Comparison of ENCODE assay signal across 17 mouse cellular contexts in genomic region chr9:59663957-59664356, GRCm38 (mm10). TPM values are rescaled to one million over a fixed set of nuclear protein-coding genes. Genes with fewer than 3 reads are reported as not detected.
A peak's percentile ranks its signal among the peaks of the same experiment; 100 is the strongest.
DNase-seq lines count a peak whose midpoint lies in the region; ATAC-seq lines count a peak whose summit lies in the region.
"Had no signal": no experiment of that assay in that cellular context is flagged by ENCODE, and none has a peak within 500 bp of the region (broad histone marks: within the 10 kb centered on the region; RNA-seq: fewer than 3 reads in every experiment).

No protein-coding gene starts in this region.

- H3K4me3 ChIP-seq in heart, embryonic 11.5 days (ENCODE audit: low read depth, low read length), result no peak overlapping the region
- H3K4me3 ChIP-seq in hindbrain, embryonic 12.5 days, result no peak overlapping the region
- H3K4me3 ChIP-seq: forebrain, embryonic 10.5 days had no signal

- no peak overlapping the region for H3K9ac ChIP-seq in heart, embryonic 11.5 days (ENCODE audit: low read depth, low read length)
- H3K9ac ChIP-seq in hindbrain, embryonic 12.5 days, result no peak overlapping the region

- peaks cover 38% of the 10 kb centered on the region for H3K36me3 ChIP-seq in heart, embryonic 11.5 days (ENCODE audit: control insufficient read depth, insufficient read depth, low read length)
- peaks cover 84% of the 10 kb centered on the region for H3K36me3 ChIP-seq in hindbrain, embryonic 12.5 days

- peaks cover 65% of the 10 kb centered on the region for H3K4me1 ChIP-seq in heart, embryonic 11.5 days (ENCODE audit: control insufficient read depth, insufficient read depth, low read length)
- peaks cover 47% of the 10 kb centered on the region for H3K4me1 ChIP-seq in hindbrain, embryonic 12.5 days

- no peaks in the 10 kb centered on the region for H3K27me3 ChIP-seq in heart, embryonic 11.5 days (ENCODE audit: control insufficient read depth, insufficient read depth, low read length)
- H3K27me3 ChIP-seq in hindbrain, embryonic 12.5 days, result no peaks in the 10 kb centered on the region

- no peak for DNase-seq in heart, adult 8-10 months (ENCODE audit: low spot score)
- peak; percentile 43 for DNase-seq in kidney, adult 18-20 months
- DNase-seq in kidney, postnatal 4 days, result no peak
- peak; percentile 16 for DNase-seq in R1 (ENCODE audit: low read depth, low spot score)
- peak; percentile 21 for DNase-seq in kidney, postnatal 10 days
- DNase-seq in right cerebral cortex, postnatal 10 days (ENCODE audit: low spot score in 2 of 2), result no peak
- DNase-seq: cerebellum, adult 18-20 months; liver; lung, adult 18-20 months; midbrain, embryonic 14.5 days; right cerebral cortex, postnatal 4 days; thymus, adult 2 months had no signal

- 42% methylated on average over 3 of the region's 3 CpGs for WGBS in heart, embryonic 11.5 days (ENCODE audit: insufficient replicate concordance)
- 62% methylated on average over 3 of the region's 3 CpGs for WGBS in hindbrain, embryonic 12.5 days

- peak overlapping the region; percentile 19; the same call in 1 of the 2 replicates for H3K4me2 ChIP-seq in heart, embryonic 11.5 days
- no peak overlapping the region for H3K4me2 ChIP-seq in hindbrain, embryonic 12.5 days (replicated peaks)

- no peak for ATAC-seq in heart, embryonic 11.5 days (replicated peaks; ENCODE audit: insufficient number of reproducible peaks, low FRiP score, low TSS enrichment)
- no peak for ATAC-seq in hindbrain, embryonic 12.5 days (ENCODE audit: low FRiP score)
- ATAC-seq: hindbrain, embryonic 16.5 days had no signal

- no peaks in the 10 kb centered on the region for H3K9me3 ChIP-seq in heart, embryonic 11.5 days (replicated peaks; ENCODE audit: control insufficient read depth, low read length)
- H3K9me3 ChIP-seq in hindbrain, embryonic 12.5 days (replicated peaks), result no peaks in the 10 kb centered on the region
- H3K9me3 ChIP-seq: forebrain, embryonic 10.5 days had no signal

- peak overlapping the region; percentile 58 for H3K27ac ChIP-seq in heart, embryonic 11.5 days (ENCODE audit: low read depth, low read length)
- H3K27ac ChIP-seq in hindbrain, embryonic 12.5 days, result no peak overlapping the region
- H3K27ac ChIP-seq: forebrain, embryonic 10.5 days; macrophage had no signal

RNA-seq across cellular contexts. Expression of gene Pkm, which starts 7.8 kb away (rescaled TPM):
- polyA plus RNA-seq in heart, embryonic 11.5 days (2014; fragmentation: Nextera tagmentation; extraction: Ambion mirVana), result 1,555 and 1,889 TPM in 2 replicates
- total RNA-seq in heart, adult 8-10 months (2022), result 1,000 to 10,000 TPM; 1,114 to 1,272 (median 1,167) TPM
- polyA plus RNA-seq in hindbrain, embryonic 12.5 days (2016; fragmentation: Nextera tagmentation; extraction: Ambion mirVana), result 1,402 and 1,486 TPM in 2 replicates

RNA-seq across cellular contexts. Expression of gene Gramd2, which starts 16.0 kb away (rescaled TPM):
- polyA plus RNA-seq in heart, embryonic 11.5 days (2014; fragmentation: Nextera tagmentation; extraction: Ambion mirVana), result 0.14 and 0.31 TPM in 2 replicates
- total RNA-seq in heart, adult 8-10 months (2022), result not detected
- polyA plus RNA-seq in hindbrain, embryonic 12.5 days (2016; fragmentation: Nextera tagmentation; extraction: Ambion mirVana), result 0.46 and 0.83 TPM in 2 replicates

RNA-seq across cellular contexts. Expression of gene Parp6, which starts 46.9 kb away (rescaled TPM):
- 19.2 and 21.7 TPM in 2 replicates for polyA plus RNA-seq in heart, embryonic 11.5 days (2014; fragmentation: Nextera tagmentation; extraction: Ambion mirVana)
- 10 to 100 TPM; 15.1 to 17.9 (median 15.8) TPM for total RNA-seq in heart, adult 8-10 months (2022)
- polyA plus RNA-seq in hindbrain, embryonic 12.5 days (2016; fragmentation: Nextera tagmentation; extraction: Ambion mirVana), result 127 TPM in 2 replicates

Comparison
In these comparisons a context has a peak if more than half of its experiments do, and no peak if none do; other contexts are left out.
1. DNase-seq: peak in kidney, adult 18-20 months (single experiment), R1 (single experiment) and kidney, postnatal 10 days (single experiment); none in heart, adult 8-10 months (single experiment), kidney, postnatal 4 days (0 of 2) and right cerebral cortex, postnatal 10 days (0 of 2).